Mouse (Mus musculus): ENCODE results near the gene S100a5. TPM values are rescaled to one million over a fixed set of nuclear protein-coding genes. Genes with fewer than 3 reads are reported as not detected.

Gene S100a5
- total RNA-seq (2023) = not detected

GRCm38 (mm10) chr3:90608223-90608622 is at the start of gene S100a5:
Gene S100a5, plus strand, starts transcription at chr3:90608523.

GRCm38 (mm10) chr3:90560008-90560628 is 48.2 kb upstream of the S100a5 start, which contains the start of gene S100a3:
Gene S100a3, plus strand, starts transcription at chr3:90560578.

GRCm38 (mm10) chr3:90589947-90590346 is 18.4 kb upstream of the S100a5 start, which contains the start of gene S100a2:
Gene S100a2, plus strand, starts transcription at chr3:90590247.

GRCm38 (mm10) chr3:90601486-90602110 is 6.7 kb upstream of the S100a5 start, which contains the start of gene Gm42674:
Gene Gm42674, plus strand, starts transcription at chr3:90601904.

GRCm38 (mm10) chr3:90603623-90604022 is 4.7 kb upstream of the S100a5 start, which contains the start of gene S100a4:
Gene S100a4, plus strand, starts transcription at chr3:90603771.

GRCm38 (mm10) chr3:90612728-90613291 is 4.5 kb downstream of the S100a5 start, which contains the start of gene S100a6:
Gene S100a6, plus strand, starts transcription at chr3:90612882.

GRCm38 (mm10) chr3:90653717-90654116 is 45.4 kb downstream of the S100a5 start, which contains the start of gene S100a7a:
Gene S100a7a, plus strand, starts transcription at chr3:90654017.

Other genes with a start within 250 kb of the S100a5 start
- 1 to 10 TPM; 1.4 to 2.5 TPM for gene Slc27a3, start 218.6 kb upstream of the S100a5 start, total RNA-seq (2023)
- gene Ints3, start 174.9 kb upstream of the S100a5 start, total RNA-seq (2023) = 10 to 100 TPM; 43.1 to 53.5 TPM
- under 1 TPM; 0.15 to 0.53 TPM for gene Npr1, start 142.7 kb upstream of the S100a5 start, total RNA-seq (2023)
- gene Ilf2, start 132.4 kb upstream of the S100a5 start, total RNA-seq (2023) = 10 to 100 TPM; 50.7 to 54.7 TPM
- 10 to 100 TPM; 28.2 to 32.1 TPM for gene Snapin, start 117.5 kb upstream of the S100a5 start, total RNA-seq (2023)
- gene Chtop, start 99.0 kb upstream of the S100a5 start, total RNA-seq (2023) = 10 to 100 TPM; 70.6 to 81.8 TPM
- 10 to 100 TPM; 23.2 to 23.6 TPM for gene S100a1, start 94.1 kb upstream of the S100a5 start, total RNA-seq (2023)
- gene S100a13, start 94.1 kb upstream of the S100a5 start, total RNA-seq (2023) = 10 to 100 TPM; 36.7 to 40.7 TPM
- gene S100a14, start 81.7 kb upstream of the S100a5 start, total RNA-seq (2023) = under 1 TPM in 1 of 2 experiments, not detected in 1; 0.40 TPM
- gene S100a16, start 71.3 kb upstream of the S100a5 start, total RNA-seq (2023) = under 1 TPM in 1 of 2 experiments, not detected in 1; 0.39 TPM
- 1 to 10 TPM; 5.9 to 6.6 TPM for gene S100a3, start 47.9 kb upstream of the S100a5 start, total RNA-seq (2023)
- 1 to 10 TPM in 1 of 2 experiments, not detected in 1; 2.9 TPM for gene S100a2, start 18.3 kb upstream of the S100a5 start, total RNA-seq (2023)
- not detected for gene Gm42674, start 6.6 kb upstream of the S100a5 start, total RNA-seq (2023)
- gene S100a4, start 4.8 kb upstream of the S100a5 start, total RNA-seq (2023) = 100 to 1,000 TPM; 351 to 397 TPM
- gene S100a6, start 4.4 kb downstream of the S100a5 start, total RNA-seq (2023) = 1,000 to 10,000 TPM; 1,195 to 1,254 TPM
- 1 to 10 TPM; 1.6 to 2.2 TPM for gene S100a7a, start 45.5 kb downstream of the S100a5 start, total RNA-seq (2023)
- over 10,000 TPM; 45,493 to 45,678 TPM for gene S100a8, start 60.5 kb downstream of the S100a5 start, total RNA-seq (2023)
- gene S100a9, start 87.2 kb downstream of the S100a5 start, total RNA-seq (2023) = over 10,000 TPM; 54,611 to 54,778 TPM
- 1 to 10 TPM in 1 of 2 experiments, under 1 TPM in 1; 0.71 to 1.4 TPM for gene Pglyrp4, start 118.4 kb downstream of the S100a5 start, total RNA-seq (2023)
- gene Gm5849, start 169.4 kb downstream of the S100a5 start, total RNA-seq (2023) = not detected